In genomic region chr2:158794494-158795004, GRCm38 (mm10) we compare ENCODE assay signal across 8 mouse cellular contexts. TPM values are rescaled to one million over a fixed set of nuclear protein-coding genes. Genes with fewer than 3 reads are reported as not detected.
DNase-seq lines count a peak whose midpoint lies in the region; ATAC-seq and TF ChIP-seq lines count a peak whose summit lies in the region.

TSS of gene Dhx35 (plus strand) at chr2:158794807.

- H3K27ac ChIP-seq in forebrain, embryonic 12.5 days: peak within 1 kb of the TSS; percentile 86
- H3K27ac ChIP-seq in heart, postnatal 0 days (ENCODE audit: low read depth): peak within 1 kb of the TSS; percentile 83
- H3K27ac ChIP-seq in liver, embryonic 16.5 days (ENCODE audit: low read length): peak within 1 kb of the TSS; percentile 82
- H3K27ac ChIP-seq in neural tube, embryonic 13.5 days (replicated peaks): peak within 1 kb of the TSS; percentile 87
- H3K27ac ChIP-seq in testis, adult 2 months (ENCODE audit: control insufficient read depth, insufficient read depth, low read depth, low read length): peak within 1 kb of the TSS; percentile 77

- H3K27me3 ChIP-seq in E14TG2a.4 (ENCODE audit: insufficient read depth, low read length): 0 out of 2 replicates have a peak, but pooled peaks cover 4% of the 10 kb centered on the region
- H3K27me3 ChIP-seq in forebrain, embryonic 12.5 days: no peaks in the 10 kb centered on the region
- H3K27me3 ChIP-seq in heart, postnatal 0 days (ENCODE audit: control insufficient read depth, insufficient read depth, low read length): no peaks in the 10 kb centered on the region
- no peaks in the 10 kb centered on the region for H3K27me3 ChIP-seq in liver, embryonic 16.5 days (ENCODE audit: control insufficient read depth, insufficient read depth, low read depth, low read length)
- no peaks in the 10 kb centered on the region for H3K27me3 ChIP-seq in neural tube, embryonic 13.5 days
- H3K27me3 ChIP-seq in testis, adult 2 months (ENCODE audit: control insufficient read depth, insufficient read depth, low read length): no peaks in the 10 kb centered on the region

- H3K4me1 ChIP-seq in E14TG2a.4 (replicated peaks; ENCODE audit: low read depth, low read length): peaks cover 54% of the 10 kb centered on the region
- peaks cover 23% of the 10 kb centered on the region for H3K4me1 ChIP-seq in forebrain, embryonic 12.5 days
- peaks cover 4% of the 10 kb centered on the region for H3K4me1 ChIP-seq in heart, postnatal 0 days (ENCODE audit: control insufficient read depth, insufficient read depth)
- peaks cover 10% of the 10 kb centered on the region for H3K4me1 ChIP-seq in liver, embryonic 16.5 days (ENCODE audit: control insufficient read depth, low read depth, low read length)
- H3K4me1 ChIP-seq in neural tube, embryonic 13.5 days (replicated peaks): peaks cover 26% of the 10 kb centered on the region
- H3K4me1 ChIP-seq in testis, adult 2 months (ENCODE audit: control insufficient read depth, insufficient read depth, low read length): peaks cover 6% of the 10 kb centered on the region

- peak; percentile 94 for DNase-seq in c-Kit-positive CD71-positive TER-119-positive erythroid progenitor cells, embryonic 14.5 days (ENCODE audit: low spot score)
- DNase-seq in heart, postnatal 0 days (ENCODE audit: low spot score): peak; percentile 93
- peak; percentile 95 to 97 for DNase-seq in kidney, postnatal 4 days

- no peak for TF ChIP-seq CTCF in E14TG2a.4 (conservative IDR thresholded peaks at IDR 0.05; ENCODE audit: low read length)
- TF ChIP-seq CTCF in heart, postnatal 0 days (IDR thresholded peaks at IDR 0.05; ENCODE audit: low read depth): no peak
- no peak for TF ChIP-seq CTCF in testis, adult 2 months (IDR thresholded peaks at IDR 0.05; ENCODE audit: control insufficient read depth, insufficient read depth, insufficient replicate concordance, low read depth, low read length)

- peaks cover 12% of the 10 kb centered on the region for H3K36me3 ChIP-seq in E14TG2a.4 (ENCODE audit: insufficient read depth, low read length)
- 0 out of 2 replicates have a peak, but pooled peaks cover under 1% of the 10 kb centered on the region for H3K36me3 ChIP-seq in forebrain, embryonic 12.5 days (replicated peaks)
- no peaks in the 10 kb centered on the region for H3K36me3 ChIP-seq in heart, postnatal 0 days (replicated peaks; ENCODE audit: control insufficient read depth, insufficient read depth, low read length)
- no peaks in the 10 kb centered on the region for H3K36me3 ChIP-seq in liver, embryonic 16.5 days (ENCODE audit: control insufficient read depth, insufficient read depth)
- H3K36me3 ChIP-seq in neural tube, embryonic 13.5 days: no peaks in the 10 kb centered on the region
- H3K36me3 ChIP-seq in testis, adult 2 months (ENCODE audit: control insufficient read depth, insufficient read depth, low read length): no peaks in the 10 kb centered on the region

- no peaks in the 10 kb centered on the region for H3K9me3 ChIP-seq in E14TG2a.4 (ENCODE audit: low read length)
- H3K9me3 ChIP-seq in forebrain, embryonic 12.5 days: no peaks in the 10 kb centered on the region
- no peaks in the 10 kb centered on the region for H3K9me3 ChIP-seq in heart, postnatal 0 days (replicated peaks; ENCODE audit: control insufficient read depth, low read length)
- no peaks in the 10 kb centered on the region for H3K9me3 ChIP-seq in liver, embryonic 16.5 days (replicated peaks; ENCODE audit: control insufficient read depth, low read length)
- no peaks in the 10 kb centered on the region for H3K9me3 ChIP-seq in neural tube, embryonic 13.5 days

- peak; percentile 70 for TF ChIP-seq POLR2A in testis, adult 2 months (IDR thresholded peaks at IDR 0.05; ENCODE audit: control insufficient read depth, low read depth, low read length)

- peak; percentile 85; the same call in 1 of the 2 replicates for TF ChIP-seq EP300 in heart, postnatal 0 days (IDR thresholded peaks at IDR 0.05; ENCODE audit: low read depth)

- H3K4me2 ChIP-seq in forebrain, embryonic 12.5 days: peak within 1 kb of the TSS; percentile 76
- H3K4me2 ChIP-seq in heart, postnatal 0 days (ENCODE audit: low read depth, low read length): peak within 1 kb of the TSS; percentile 76
- H3K4me2 ChIP-seq in liver, embryonic 16.5 days (ENCODE audit: low read depth, low read length): peak within 1 kb of the TSS; percentile 72
- H3K4me2 ChIP-seq in neural tube, embryonic 13.5 days: peak within 1 kb of the TSS; percentile 81

- WGBS in forebrain, embryonic 12.5 days: under 1% methylated on average over 33 of the region's 33 CpGs
- under 1% methylated on average over 33 of the region's 33 CpGs for WGBS in heart, postnatal 0 days
- 0% methylated on average over 32 of the region's 33 CpGs for WGBS in liver, embryonic 16.5 days (ENCODE audit: insufficient replicate concordance)
- under 1% methylated on average over 32 of the region's 33 CpGs for WGBS in neural tube, embryonic 13.5 days

- peak; percentile 100 for ATAC-seq in forebrain, embryonic 12.5 days (ENCODE audit: low FRiP score)
- peak; percentile 99 for ATAC-seq in heart, postnatal 0 days (ENCODE audit: insufficient read depth, low read depth)
- ATAC-seq in liver, embryonic 16.5 days (ENCODE audit: low read depth): peak; percentile 98
- ATAC-seq in neural tube, embryonic 13.5 days (ENCODE audit: low read depth): peak; percentile 99

- peak within 1 kb of the TSS; percentile 68 for H3K9ac ChIP-seq in forebrain, embryonic 12.5 days
- H3K9ac ChIP-seq in heart, postnatal 0 days (replicated peaks; ENCODE audit: low read depth, low read length): peak within 1 kb of the TSS; percentile 71
- peak within 1 kb of the TSS; percentile 74 for H3K9ac ChIP-seq in liver, embryonic 16.5 days (ENCODE audit: low read depth, low read length)
- peak within 1 kb of the TSS; percentile 79 for H3K9ac ChIP-seq in neural tube, embryonic 13.5 days

- H3K4me3 ChIP-seq in E14TG2a.4 (replicated peaks; ENCODE audit: low read length): peak within 1 kb of the TSS; percentile 96
- peak within 1 kb of the TSS; percentile 76 for H3K4me3 ChIP-seq in forebrain, embryonic 12.5 days (replicated peaks)
- H3K4me3 ChIP-seq in heart, postnatal 0 days (ENCODE audit: low read depth, low read length): peak within 1 kb of the TSS; percentile 72
- H3K4me3 ChIP-seq in liver, embryonic 16.5 days (ENCODE audit: low read depth, low read length): peak within 1 kb of the TSS; percentile 82
- peak within 1 kb of the TSS; percentile 77 for H3K4me3 ChIP-seq in neural tube, embryonic 13.5 days
- H3K4me3 ChIP-seq in testis, adult 2 months (ENCODE audit: control insufficient read depth, low read depth, low read length): peak within 1 kb of the TSS; percentile 91

RNA-seq across cellular contexts. Expression of gene Dhx35, which starts in this region (rescaled TPM):
- 20.1 and 22.7 TPM in 2 replicates for polyA plus RNA-seq in forebrain, embryonic 12.5 days (2016; fragmentation: Nextera tagmentation; extraction: Ambion mirVana)
- 30.7 and 36.9 TPM in 2 replicates for total RNA-seq in heart, postnatal 0 days (2014; rRNA removed; ENCODE audit: low replicate concordance)
- polyA plus RNA-seq in heart, postnatal 0 days (2015; fragmentation: Nextera tagmentation; extraction: Ambion mirVana): 11.6 and 13.4 TPM in 2 replicates
- polyA plus RNA-seq in liver, embryonic 16.5 days (2015; fragmentation: Nextera tagmentation; extraction: Ambion mirVana): 2.9 and 3.3 TPM in 2 replicates
- polyA plus RNA-seq in neural tube, embryonic 13.5 days (2015; fragmentation: Nextera tagmentation; extraction: Ambion mirVana): 13.1 and 13.4 TPM in 2 replicates
- 18.1 and 18.9 TPM in 2 replicates for polyA plus RNA-seq in testis, adult 2 months (2012; rRNA removed)

Comparison
In these comparisons a context has a peak if more than half of its experiments do, and no peak if none do; other contexts are left out.
1. Peak in every context shown above with its lines: DNase-seq, ATAC-seq, H3K4me3 ChIP-seq and H3K27ac ChIP-seq.